Mouse (Mus musculus): ENCODE measurements around the gene Zfp78. TPM values are rescaled to one million over a fixed set of nuclear protein-coding genes. Genes with fewer than 3 reads are reported as not detected.

Zfp78 gene
- 2.1 TPM for polyA plus RNA-seq (2014; fragmentation: Illumina TruSeq; extraction: RNeasy Lipid Tissue Mini Kit (QIAGEN cat#74804); ENCODE audit: low read depth, low replicate concordance)

GRCm38 (mm10) chr7:6363047-6363488 lies at the start of gene Zfp78:
Gene Zfp78, plus strand, starts transcription at chr7:6363280.

GRCm38 (mm10) chr7:6331233-6331956 lies 31.7 kb upstream of the Zfp78 start, which contains the start of gene Zfp583:
Gene Zfp583, minus strand, starts transcription at chr7:6331285.

GRCm38 (mm10) chr7:6343501-6344071 lies 19.5 kb upstream of the Zfp78 start, which contains the start of gene Gm3854:
Gene Gm3854, plus strand, starts transcription at chr7:6343759.

GRCm38 (mm10) chr7:6383044-6383455 lies 20.0 kb downstream of the Zfp78 start, which contains the start of gene Zfp28:
Gene Zfp28, plus strand, starts transcription at chr7:6383295.

GRCm38 (mm10) chr7:6397996-6398975 lies 35.2 kb downstream of the Zfp78 start, which contains the start of gene Smim17:
Gene Smim17, plus strand, starts transcription at chr7:6398715.

GRCm38 (mm10) chr7:6410043-6410442 lies 47.0 kb downstream of the Zfp78 start, which contains the start of gene Gm20715:
Gene Gm20715, plus strand, starts transcription at chr7:6410277.

Other genes with a start within 250 kb of the Zfp78 start
- 27.4 TPM for gene Zfp787, start 207.3 kb upstream of the Zfp78 start, polyA plus RNA-seq (2014; fragmentation: Illumina TruSeq; extraction: RNeasy Lipid Tissue Mini Kit (QIAGEN cat#74804); ENCODE audit: low read depth, low replicate concordance)
- gene Zfp444, start 191.1 kb upstream of the Zfp78 start, polyA plus RNA-seq (2014; fragmentation: Illumina TruSeq; extraction: RNeasy Lipid Tissue Mini Kit (QIAGEN cat#74804); ENCODE audit: low read depth, low replicate concordance) = 5.7 TPM
- gene Galp, start 166.2 kb upstream of the Zfp78 start, polyA plus RNA-seq (2014; fragmentation: Illumina TruSeq; extraction: RNeasy Lipid Tissue Mini Kit (QIAGEN cat#74804); ENCODE audit: low read depth, low replicate concordance) = not detected
- not detected for gene Zscan5b, start 141.0 kb upstream of the Zfp78 start, polyA plus RNA-seq (2014; fragmentation: Illumina TruSeq; extraction: RNeasy Lipid Tissue Mini Kit (QIAGEN cat#74804); ENCODE audit: low read depth, low replicate concordance)
- gene Epp13, start 110.6 kb upstream of the Zfp78 start, polyA plus RNA-seq (2014; fragmentation: Illumina TruSeq; extraction: RNeasy Lipid Tissue Mini Kit (QIAGEN cat#74804); ENCODE audit: low read depth, low replicate concordance) = not detected
- gene Zfp667, start 76.7 kb upstream of the Zfp78 start, polyA plus RNA-seq (2014; fragmentation: Illumina TruSeq; extraction: RNeasy Lipid Tissue Mini Kit (QIAGEN cat#74804); ENCODE audit: low read depth, low replicate concordance) = 3.1 TPM
- 3.0 TPM for gene Zfp583, start 32.0 kb upstream of the Zfp78 start, polyA plus RNA-seq (2014; fragmentation: Illumina TruSeq; extraction: RNeasy Lipid Tissue Mini Kit (QIAGEN cat#74804); ENCODE audit: low read depth, low replicate concordance)
- 0.47 TPM for gene Gm3854, start 19.5 kb upstream of the Zfp78 start, polyA plus RNA-seq (2014; fragmentation: Illumina TruSeq; extraction: RNeasy Lipid Tissue Mini Kit (QIAGEN cat#74804); ENCODE audit: low read depth, low replicate concordance)
- gene Zfp28, start 20.0 kb downstream of the Zfp78 start, polyA plus RNA-seq (2014; fragmentation: Illumina TruSeq; extraction: RNeasy Lipid Tissue Mini Kit (QIAGEN cat#74804); ENCODE audit: low read depth, low replicate concordance) = 6.3 TPM
- not detected for gene Smim17, start 35.4 kb downstream of the Zfp78 start, polyA plus RNA-seq (2014; fragmentation: Illumina TruSeq; extraction: RNeasy Lipid Tissue Mini Kit (QIAGEN cat#74804); ENCODE audit: low read depth, low replicate concordance)
- not detected for gene Gm20715, start 47.0 kb downstream of the Zfp78 start, polyA plus RNA-seq (2014; fragmentation: Illumina TruSeq; extraction: RNeasy Lipid Tissue Mini Kit (QIAGEN cat#74804); ENCODE audit: low read depth, low replicate concordance)
- not detected for gene Olfr1344, start 75.4 kb downstream of the Zfp78 start, polyA plus RNA-seq (2014; fragmentation: Illumina TruSeq; extraction: RNeasy Lipid Tissue Mini Kit (QIAGEN cat#74804); ENCODE audit: low read depth, low replicate concordance)
- not detected for gene Olfr1336, start 92.9 kb downstream of the Zfp78 start, polyA plus RNA-seq (2014; fragmentation: Illumina TruSeq; extraction: RNeasy Lipid Tissue Mini Kit (QIAGEN cat#74804); ENCODE audit: low read depth, low replicate concordance)
- not detected for gene Olfr1346, start 103.8 kb downstream of the Zfp78 start, polyA plus RNA-seq (2014; fragmentation: Illumina TruSeq; extraction: RNeasy Lipid Tissue Mini Kit (QIAGEN cat#74804); ENCODE audit: low read depth, low replicate concordance)
- gene Olfr5, start 123.7 kb downstream of the Zfp78 start, polyA plus RNA-seq (2014; fragmentation: Illumina TruSeq; extraction: RNeasy Lipid Tissue Mini Kit (QIAGEN cat#74804); ENCODE audit: low read depth, low replicate concordance) = not detected
- not detected for gene Olfr1347, start 136.5 kb downstream of the Zfp78 start, polyA plus RNA-seq (2014; fragmentation: Illumina TruSeq; extraction: RNeasy Lipid Tissue Mini Kit (QIAGEN cat#74804); ENCODE audit: low read depth, low replicate concordance)
- not detected for gene Olfr1348, start 145.5 kb downstream of the Zfp78 start, polyA plus RNA-seq (2014; fragmentation: Illumina TruSeq; extraction: RNeasy Lipid Tissue Mini Kit (QIAGEN cat#74804); ENCODE audit: low read depth, low replicate concordance)
- gene Olfr1349, start 159.7 kb downstream of the Zfp78 start, polyA plus RNA-seq (2014; fragmentation: Illumina TruSeq; extraction: RNeasy Lipid Tissue Mini Kit (QIAGEN cat#74804); ENCODE audit: low read depth, low replicate concordance) = not detected
- not detected for gene Olfr1350, start 201.6 kb downstream of the Zfp78 start, polyA plus RNA-seq (2014; fragmentation: Illumina TruSeq; extraction: RNeasy Lipid Tissue Mini Kit (QIAGEN cat#74804); ENCODE audit: low read depth, low replicate concordance)